Mouse (Mus musculus) neural tube, embryonic 12.5 days (tissue): ENCODE measurements around the gene Tmem18. TPM values are rescaled to one million over a fixed set of nuclear protein-coding genes. Genes with fewer than 3 reads are reported as not detected.

ENCODE experiments used
- ATAC-seq: fragments of 200-750 bp; cut with Nextera tagmentation; 2 replicates; pipeline ENCODE4 v1.8.0; 2017; ENCODE audit warnings: low read depth, mild to moderate bottlenecking, moderate TSS enrichment, moderate library complexity; ENCODE audit not compliant: low FRiP score
- H3K27ac ChIP-seq: fragments of 300-500 bp; sonication (generic); 2 replicates; pipeline ENCODE4 v1.5.1; 2016
- H3K27me3 ChIP-seq: fragments of 300-500 bp; sonication (generic); replicated peaks from 2 replicates; pipeline ENCODE4 v1.6.1; 2016; ENCODE audit warnings: mild to moderate bottlenecking
- H3K36me3 ChIP-seq: fragments of 300-500 bp; sonication (generic); 2 replicates; pipeline ENCODE4 v1.6.1; 2016; ENCODE audit warnings: mild to moderate bottlenecking
- H3K4me1 ChIP-seq: fragments of 300-500 bp; sonication (generic); 2 replicates; pipeline ENCODE4 v1.6.1; 2016
- H3K4me2 ChIP-seq: fragments of 300-500 bp; sonication (generic); replicated peaks from 2 replicates; pipeline ENCODE4 v1.6.1; 2016; ENCODE audit warnings: mild to moderate bottlenecking
- H3K4me3 ChIP-seq: fragments of 300-500 bp; sonication (generic); 2 replicates; pipeline ENCODE4 v1.5.1; 2016
- H3K9ac ChIP-seq: fragments of 300-500 bp; sonication (generic); 2 replicates; pipeline ENCODE4 v1.6.1; 2016; ENCODE audit warnings: mild to moderate bottlenecking
- H3K9me3 ChIP-seq: fragments of 300-500 bp; sonication (generic); 2 replicates; pipeline ENCODE4 v1.6.1; 2016; ENCODE audit warnings: mild to moderate bottlenecking
- WGBS: fragments of 180-500 bp; shearing (Covaris S2); methylation state at CpG from one replicate; pipeline ENCODE4 v1.1.7; 2016; 5-methylcytosine and 5-hydroxymethylcytosine counted together
- polyA plus RNA-seq: library from polyadenylated mRNA; unstranded; fragments of >200 nt; fragmentation: Nextera tagmentation; extraction: Ambion mirVana; gene quantifications from 2 replicates; pipeline ENCODE4 v1.2.1, GENCODE M21; 2016

Tmem18 gene
- polyA plus RNA-seq, result 25.2 and 28.1 TPM in 2 replicates

DNA sequence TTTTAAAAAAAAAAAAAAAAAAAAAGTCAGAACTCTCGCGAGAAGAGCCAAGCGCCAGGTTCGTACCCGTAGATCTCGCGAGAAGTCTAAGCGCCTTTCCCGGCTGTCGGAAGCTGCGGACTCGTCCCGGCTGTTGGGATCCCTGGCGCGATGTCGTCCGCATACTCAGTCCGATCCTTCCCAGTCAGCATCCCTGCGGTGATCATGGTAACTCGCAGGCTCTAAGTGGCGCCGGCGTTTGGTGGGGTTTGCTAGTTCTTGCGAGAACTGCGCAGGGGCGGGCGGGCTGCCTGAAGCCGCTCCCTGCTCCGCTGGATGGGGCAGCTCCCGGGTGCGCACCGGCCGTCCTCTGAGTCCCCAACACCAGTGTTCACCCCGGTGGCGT lies at the start of gene Tmem18:
Gene Tmem18 (plus strand): TSS at position 71 of the 385 bp plus-strand sequence.
- H3K4me2 ChIP-seq, result peak within 1 kb of the TSS; percentile 74
- H3K9ac ChIP-seq, result peak within 1 kb of the TSS; percentile 85
- no peaks in the 10 kb centered on the region for H3K9me3 ChIP-seq
- peak within 1 kb of the TSS; percentile 60 for H3K4me3 ChIP-seq
- H3K27ac ChIP-seq, result peak within 1 kb of the TSS; percentile 64; the same call in 1 of the 2 replicates
- peak; percentile 95 for ATAC-seq
- peaks cover 16% of the 10 kb centered on the region for H3K36me3 ChIP-seq
- peaks cover 9% of the 10 kb centered on the region; the same call in 1 of the 2 replicates for H3K4me1 ChIP-seq
- under 1% methylated on average over 35 of the region's 35 CpGs for WGBS
- H3K27me3 ChIP-seq, result no peaks in the 10 kb centered on the region

DNA sequence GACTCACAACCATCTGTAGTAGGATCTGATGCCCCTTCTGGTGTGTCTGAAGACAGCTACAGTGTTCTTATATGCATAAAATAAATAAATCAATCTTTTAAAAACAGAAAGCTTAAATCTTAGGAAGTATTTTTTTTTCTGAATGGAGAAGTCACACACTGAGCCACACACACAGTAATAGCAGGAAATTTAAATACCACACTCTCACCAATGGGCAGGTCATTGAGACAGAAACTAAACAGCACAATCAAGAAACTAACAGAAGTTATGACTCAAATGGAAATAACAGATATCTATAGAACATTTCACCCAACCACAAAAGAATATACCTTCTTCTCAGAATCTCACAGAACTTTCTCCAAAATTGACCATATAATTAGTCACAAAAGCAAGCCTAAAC lies 26.9 kb upstream of the Tmem18 start:
- no peak for ATAC-seq
- no peak overlapping the region for H3K27ac ChIP-seq
- no peak overlapping the region for H3K9ac ChIP-seq
- no peaks in the 10 kb centered on the region for H3K36me3 ChIP-seq
- H3K4me1 ChIP-seq, result no peaks in the 10 kb centered on the region
- H3K4me2 ChIP-seq, result no peak overlapping the region
- no peak overlapping the region for H3K4me3 ChIP-seq
- no peaks in the 10 kb centered on the region for H3K9me3 ChIP-seq
- no peaks in the 10 kb centered on the region for H3K27me3 ChIP-seq

DNA sequence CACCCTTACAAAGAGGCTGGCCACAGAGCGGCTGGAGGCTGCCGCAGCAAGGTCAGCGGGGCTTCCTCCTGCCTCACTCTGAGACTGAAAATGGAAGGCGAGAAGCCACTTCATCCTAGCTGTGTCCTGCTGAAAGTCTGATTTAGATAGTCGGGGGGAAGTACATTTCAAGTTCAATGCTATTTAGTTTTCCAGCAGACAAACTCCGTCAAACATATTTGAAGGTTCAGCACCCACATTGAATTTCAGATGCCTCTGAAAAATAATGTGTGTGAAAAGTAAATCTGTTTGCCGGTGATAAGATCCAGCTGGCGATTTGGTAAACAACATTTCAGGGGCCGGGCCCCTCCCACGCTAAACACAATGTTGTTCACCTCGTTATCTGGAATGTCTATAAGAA lies 22.8 kb upstream of the Tmem18 start:
- 22% methylated on average over 11 of the region's 11 CpGs for WGBS
- no peaks in the 10 kb centered on the region for H3K4me1 ChIP-seq
- no peaks in the 10 kb centered on the region for H3K27me3 ChIP-seq
- H3K4me2 ChIP-seq, result no peak overlapping the region; the same call in 1 of the 2 replicates
- ATAC-seq, result no peak
- H3K9me3 ChIP-seq, result no peaks in the 10 kb centered on the region
- no peak overlapping the region for H3K27ac ChIP-seq
- H3K36me3 ChIP-seq, result no peaks in the 10 kb centered on the region
- H3K4me3 ChIP-seq, result no peak overlapping the region
- no peak overlapping the region for H3K9ac ChIP-seq

DNA sequence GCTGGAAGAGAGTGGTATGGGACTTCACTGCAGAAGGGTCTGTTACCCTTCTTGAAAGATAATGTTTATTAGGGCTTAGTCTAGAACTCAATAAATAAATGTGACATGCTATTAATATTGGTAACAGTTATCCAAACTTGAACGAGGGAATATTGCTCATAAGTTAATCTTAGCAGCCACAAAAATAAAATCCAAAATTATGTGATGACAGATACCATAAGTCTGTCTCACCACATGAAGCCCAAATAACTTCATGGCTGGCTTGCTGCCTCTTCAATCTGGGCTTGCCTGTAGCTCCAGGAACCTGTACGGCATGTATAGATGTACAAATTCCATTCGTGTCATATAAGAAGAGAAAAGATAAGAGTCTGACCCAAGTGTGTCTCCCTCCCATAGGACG lies 12.2 kb upstream of the Tmem18 start:
- Histone ChIP-seq H3K4me3 (no peak overlapping the region), H3K4me1 (no peaks in the 10 kb centered on the region), H3K27me3 (no peaks in the 10 kb centered on the region; the same call in 1 of the 2 replicates), H3K9ac (no peak overlapping the region), H3K9me3 (no peaks in the 10 kb centered on the region), H3K36me3 (no peaks in the 10 kb centered on the region), H3K27ac (no peak overlapping the region), H3K4me2 (no peak overlapping the region)
- 88% methylated on average over 4 of the region's 4 CpGs for WGBS
- ATAC-seq, result no peak

- H3K27ac ChIP-seq, result no peak overlapping the region
- no peaks in the 10 kb centered on the region for H3K4me1 ChIP-seq
- no peak overlapping the region for H3K4me2 ChIP-seq
- no peaks in the 10 kb centered on the region for H3K36me3 ChIP-seq
- no peaks in the 10 kb centered on the region; the same call in 1 of the 2 replicates for H3K27me3 ChIP-seq
- ATAC-seq, result no peak
- H3K9ac ChIP-seq, result no peak overlapping the region
- no peak overlapping the region for H3K4me3 ChIP-seq
- H3K9me3 ChIP-seq, result no peaks in the 10 kb centered on the region
- 88% methylated on average over 3 of the region's 3 CpGs for WGBS
These were observed 8.3 kb upstream of the Tmem18 start for GRCm38 (mm10) chr12:30575952-30576351.

GRCm38 (mm10) chr12:30578019-30578418 lies 6.2 kb upstream of the Tmem18 start:
- Histone ChIP-seq H3K4me1 (no peaks in the 10 kb centered on the region), H3K27me3 (no peaks in the 10 kb centered on the region; the same call in 1 of the 2 replicates), H3K9me3 (no peaks in the 10 kb centered on the region), H3K9ac (no peak overlapping the region), H3K4me2 (no peak overlapping the region), H3K4me3 (no peak overlapping the region), H3K27ac (no peak overlapping the region), H3K36me3 (no peaks in the 10 kb centered on the region)
- 15% methylated on average over 5 of the region's 5 CpGs for WGBS
- ATAC-seq, result no peak

- WGBS, result 88% methylated on average over 10 of the region's 10 CpGs
- no peaks in the 10 kb centered on the region for H3K36me3 ChIP-seq
- ATAC-seq, result no peak
- no peaks in the 10 kb centered on the region; the same call in 1 of the 2 replicates for H3K27me3 ChIP-seq
- no peak overlapping the region for H3K9ac ChIP-seq
- no peak overlapping the region for H3K4me2 ChIP-seq
- H3K9me3 ChIP-seq, result no peaks in the 10 kb centered on the region
- H3K4me3 ChIP-seq, result no peak overlapping the region
- peaks cover 9% of the 10 kb centered on the region; the same call in 1 of the 2 replicates for H3K4me1 ChIP-seq
- H3K27ac ChIP-seq, result no peak overlapping the region
These were observed 2.9 kb upstream of the Tmem18 start for GRCm38 (mm10) chr12:30581277-30581676.

GRCm38 (mm10) chr12:30583586-30584355 lies 455 bp upstream of the Tmem18 start:
- Histone ChIP-seq H3K4me2 (peak overlapping the region; percentile 74), H3K4me1 (peaks cover 9% of the 10 kb centered on the region; the same call in 1 of the 2 replicates), H3K9ac (peak overlapping the region; percentile 45; the same call in 1 of the 2 replicates), H3K27ac (no peak overlapping the region), H3K4me3 (peak overlapping the region; percentile 60), H3K9me3 (no peaks in the 10 kb centered on the region), H3K36me3 (peaks cover 11% of the 10 kb centered on the region), H3K27me3 (no peaks in the 10 kb centered on the region)
- 14% methylated on average over 12 of the region's 12 CpGs for WGBS
- peak; percentile 61 for ATAC-seq

DNA sequence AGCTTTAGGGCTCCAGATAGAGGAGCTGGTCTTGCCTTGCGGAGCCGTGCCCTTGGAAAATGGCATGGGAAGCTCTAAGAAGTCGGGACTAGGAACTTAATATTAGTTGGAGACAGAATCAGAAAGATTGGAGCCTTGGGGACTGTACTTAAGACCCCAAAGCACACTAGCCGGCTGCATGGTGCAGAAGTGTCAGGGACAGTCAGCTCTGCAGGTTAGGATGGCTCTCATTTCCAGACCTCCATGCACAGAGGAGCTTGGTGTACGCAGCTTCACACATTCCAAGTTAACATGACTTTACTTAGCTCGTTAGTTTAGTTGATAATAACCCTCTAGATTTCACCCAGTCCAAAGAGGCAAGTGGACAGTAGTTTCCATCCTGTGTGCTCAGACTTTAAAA lies 637 bp downstream of the Tmem18 start:
- peak overlapping the region; percentile 60 for H3K4me3 ChIP-seq
- no peak overlapping the region for H3K27ac ChIP-seq
- H3K4me1 ChIP-seq, result peaks cover 9% of the 10 kb centered on the region; the same call in 1 of the 2 replicates
- H3K9me3 ChIP-seq, result no peaks in the 10 kb centered on the region
- H3K9ac ChIP-seq, result peak overlapping the region; percentile 85
- no peaks in the 10 kb centered on the region for H3K27me3 ChIP-seq
- WGBS, result 15% methylated on average over 6 of the region's 6 CpGs
- peak; percentile 55 for ATAC-seq
- peaks cover 16% of the 10 kb centered on the region for H3K36me3 ChIP-seq
- H3K4me2 ChIP-seq, result peak overlapping the region; percentile 74

GRCm38 (mm10) chr12:30591832-30592231 lies 7.6 kb downstream of the Tmem18 start:
- no peak for ATAC-seq

DNA sequence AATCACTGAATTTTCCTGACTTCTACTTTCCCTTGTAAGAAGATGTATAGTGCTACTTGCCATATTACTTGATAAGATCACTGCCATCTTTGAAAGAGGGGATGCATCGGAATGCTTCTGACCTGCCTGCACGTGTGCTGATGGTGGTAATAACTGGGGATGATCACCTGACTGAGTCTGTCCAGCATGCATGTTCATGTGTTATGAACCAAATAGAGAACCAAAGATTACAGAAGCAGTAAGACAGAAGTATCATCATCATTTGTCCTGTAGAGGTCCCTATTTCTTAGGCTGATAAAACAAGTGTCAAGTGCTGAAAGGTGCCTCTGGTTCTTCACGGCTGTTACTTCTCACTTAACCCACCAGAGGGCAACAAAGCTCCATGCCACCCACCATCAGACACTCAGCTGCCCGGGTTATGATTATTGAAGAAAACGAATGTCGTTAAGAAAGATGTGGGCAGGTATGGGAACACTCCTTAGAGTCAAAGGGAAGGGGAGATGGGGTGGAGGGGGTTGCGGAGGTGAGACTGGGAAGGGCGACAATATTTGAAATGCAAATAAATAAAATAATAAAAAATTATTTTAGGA lies 12.7 kb downstream of the Tmem18 start:
- no peak overlapping the region for H3K4me3 ChIP-seq
- H3K27ac ChIP-seq, result no peak overlapping the region
- WGBS, result 40% methylated on average over 8 of the region's 8 CpGs
- no peak overlapping the region for H3K9ac ChIP-seq
- ATAC-seq, result peak; percentile 63; the same call in 1 of the 2 replicates
- H3K4me1 ChIP-seq, result no peaks in the 10 kb centered on the region
- no peaks in the 10 kb centered on the region for H3K9me3 ChIP-seq
- no peak overlapping the region for H3K4me2 ChIP-seq
- 0 out of 2 replicates have a peak, but pooled peaks cover 1% of the 10 kb centered on the region for H3K36me3 ChIP-seq
- no peaks in the 10 kb centered on the region for H3K27me3 ChIP-seq

More at GRCm38 (mm10) chr12:30591832-30592231, 7.6 kb downstream of the Tmem18 start:
- H3K4me2 ChIP-seq, result no peak overlapping the region
- H3K36me3 ChIP-seq, result peaks cover 30% of the 10 kb centered on the region
- H3K4me3 ChIP-seq, result no peak overlapping the region
- H3K9ac ChIP-seq, result no peak overlapping the region
- H3K27ac ChIP-seq, result no peak overlapping the region
- H3K9me3 ChIP-seq, result no peaks in the 10 kb centered on the region
- H3K27me3 ChIP-seq, result no peaks in the 10 kb centered on the region
- 90% methylated on average over 5 of the region's 5 CpGs for WGBS
- no peaks in the 10 kb centered on the region for H3K4me1 ChIP-seq

DNA sequence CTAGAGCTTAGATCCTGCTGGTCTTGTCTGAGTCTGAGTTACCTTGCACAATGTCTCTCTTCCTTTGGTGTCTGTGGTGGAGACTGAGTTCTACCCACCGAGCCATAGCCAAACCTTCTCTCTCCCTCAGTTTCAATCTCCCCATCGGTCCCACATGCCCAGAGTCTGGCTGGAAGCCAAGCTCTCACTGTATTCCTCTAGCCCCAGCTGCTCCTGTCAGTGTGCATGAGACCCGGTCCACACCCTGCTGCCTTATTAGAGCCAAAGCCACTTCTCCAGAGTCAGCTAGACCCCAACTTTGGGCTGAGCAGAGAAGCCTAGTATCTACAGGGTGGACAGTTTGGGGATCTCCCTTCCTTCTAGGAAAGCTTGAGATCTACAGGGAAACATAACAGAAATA lies 14.7 kb downstream of the Tmem18 start:
- Histone ChIP-seq H3K9ac (no peak overlapping the region), H3K4me1 (no peaks in the 10 kb centered on the region), H3K4me3 (no peak overlapping the region), H3K27me3 (no peaks in the 10 kb centered on the region), H3K9me3 (no peaks in the 10 kb centered on the region), H3K36me3 (no peaks in the 10 kb centered on the region), H3K4me2 (no peak overlapping the region), H3K27ac (no peak overlapping the region)
- no peak for ATAC-seq
- 75% methylated on average over 3 of the region's 3 CpGs for WGBS
